Mouse (Mus musculus): ENCODE measurements at regions not wholly inside any gene's neighbourhood (a gene's known extent, or its start where the extent isn't known, plus 50 kb on each side); places are given as distances from the start of the nearest gene placed in this dataset.

DNA sequence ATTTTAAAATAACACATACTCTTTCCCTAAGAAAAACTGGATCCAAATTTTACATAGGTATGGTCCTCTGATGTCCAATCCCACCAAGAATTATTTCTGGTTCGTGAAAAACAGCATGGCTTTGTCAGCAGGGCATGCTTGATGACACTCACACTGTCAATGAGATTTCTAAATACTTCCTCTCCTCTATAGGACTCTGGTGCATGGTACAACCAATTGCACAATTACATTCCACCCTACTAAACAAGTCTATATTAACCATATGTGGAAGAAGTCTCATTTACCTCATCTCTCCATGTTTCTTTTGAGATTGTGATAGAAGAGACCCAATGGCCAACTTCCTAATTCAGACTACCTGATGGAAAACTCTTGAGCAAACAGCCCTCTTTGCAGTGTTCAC, 81.2 kb upstream of the Elmo1 start:
- no peaks in the 10 kb centered on the region for H3K4me1 ChIP-seq (ENCODE audit: control insufficient read depth in 2 of 2, insufficient read depth in 2 of 2, low read length in 2 of 2, poor library complexity in 1 of 2)
- in situ Hi-C loops (cut with MboI; ENCODE audit: low sequenced_read_pairs in 2 of 2, unreplicated experiment in 2 of 2), result no loop called here
- no peaks in the 10 kb centered on the region for H3K9me3 ChIP-seq (ENCODE audit: control insufficient read depth, insufficient read depth, low read depth, low read length)
- DNase-seq (ENCODE audit: low read depth, low spot score), result no peak
- no peak overlapping the region for H3K27ac ChIP-seq (ENCODE audit: insufficient read depth, low read depth, low read length, poor library complexity, severe bottlenecking)
- no peak overlapping the region for H3K9ac ChIP-seq (ENCODE audit: insufficient read depth, low read depth, low read length, poor library complexity, severe bottlenecking)
- H3K36me3 ChIP-seq (ENCODE audit: control insufficient read depth, insufficient read depth, low read length, poor library complexity, severe bottlenecking), result no peaks in the 10 kb centered on the region
- H3K4me3 ChIP-seq (ENCODE audit: insufficient read depth in 1 of 2, low read depth in 1 of 2, low read length in 2 of 2, poor library complexity in 1 of 2, severe bottlenecking in 1 of 2), result no peak overlapping the region
- TF ChIP-seq CHD2 (IDR thresholded peaks at IDR 0.05; ENCODE audit: low read depth, low read length), result no peak
- no peak for TF ChIP-seq MAFK (IDR thresholded peaks at IDR 0.05; ENCODE audit: insufficient read depth, low read depth, low read length)

DNA sequence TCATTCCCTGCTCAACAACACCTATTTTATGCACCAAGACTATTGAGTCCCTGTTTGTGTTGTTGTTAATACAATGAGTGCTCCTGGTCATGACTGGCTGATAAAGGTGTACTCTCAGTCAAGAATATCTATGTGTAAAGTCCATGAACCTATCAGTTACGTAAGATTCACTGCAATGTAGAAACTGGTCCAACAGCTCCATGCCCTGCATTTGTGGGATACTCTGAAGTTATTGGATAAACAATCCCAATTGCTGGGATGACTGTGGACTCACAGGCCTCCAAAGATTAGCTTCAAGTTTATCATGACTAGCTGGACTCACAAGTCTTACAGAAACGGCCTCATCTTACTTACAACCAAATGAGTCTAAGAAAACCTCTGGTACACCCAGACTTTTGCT, 82.8 kb upstream of the Elmo1 start:
- H3K27ac ChIP-seq (ENCODE audit: insufficient read depth, low read depth, low read length, poor library complexity, severe bottlenecking), result no peak overlapping the region
- H3K4me3 ChIP-seq (ENCODE audit: insufficient read depth in 1 of 2, low read depth in 1 of 2, low read length in 2 of 2, poor library complexity in 1 of 2, severe bottlenecking in 1 of 2), result no peak overlapping the region
- H3K9me3 ChIP-seq (ENCODE audit: control insufficient read depth, insufficient read depth, low read depth, low read length), result no peaks in the 10 kb centered on the region
- in situ Hi-C loops (cut with MboI; ENCODE audit: low sequenced_read_pairs in 2 of 2, unreplicated experiment in 2 of 2), result no loop called here
- H3K36me3 ChIP-seq (ENCODE audit: control insufficient read depth, insufficient read depth, low read length, poor library complexity, severe bottlenecking), result no peaks in the 10 kb centered on the region
- TF ChIP-seq CHD2 (IDR thresholded peaks at IDR 0.05; ENCODE audit: low read depth, low read length), result no peak
- TF ChIP-seq HCFC1 (IDR thresholded peaks at IDR 0.05; ENCODE audit: borderline replicate concordance, insufficient read depth, low read length), result no peak
- TF ChIP-seq MAFK (IDR thresholded peaks at IDR 0.05; ENCODE audit: insufficient read depth, low read depth, low read length), result no peak
- no peak for TF ChIP-seq ZNF384 (IDR thresholded peaks at IDR 0.05; ENCODE audit: low read depth, low read length)
- TF ChIP-seq ZC3H11A (IDR thresholded peaks at IDR 0.05; ENCODE audit: borderline replicate concordance, low read depth, low read length), result no peak
- DNase-seq (ENCODE audit: low read depth, low spot score), result no peak
- H3K9ac ChIP-seq (ENCODE audit: insufficient read depth, low read depth, low read length, poor library complexity, severe bottlenecking), result no peak overlapping the region
- H3K4me1 ChIP-seq (ENCODE audit: control insufficient read depth in 2 of 2, insufficient read depth in 2 of 2, low read length in 2 of 2, poor library complexity in 1 of 2), result no peaks in the 10 kb centered on the region

DNA sequence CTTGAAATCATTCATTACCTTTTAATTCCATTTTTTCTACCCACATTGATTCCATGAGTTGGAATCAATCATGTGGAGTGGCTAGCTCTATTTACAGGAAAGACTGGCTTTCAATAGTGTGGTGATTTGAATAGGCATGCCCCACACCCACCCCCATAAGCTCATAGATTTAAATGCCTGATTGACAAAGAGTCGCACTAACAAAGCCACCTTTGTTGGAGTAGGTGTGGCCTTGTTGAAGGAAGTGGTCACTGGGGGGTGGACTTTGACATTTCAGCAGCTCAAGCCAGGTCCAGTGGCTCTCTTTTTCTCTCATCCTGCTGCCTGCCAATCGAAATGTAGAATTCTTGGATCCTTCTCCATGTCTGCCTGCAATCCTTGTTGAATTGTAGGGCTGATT, 92.8 kb upstream of the Elmo1 start:
- TF ChIP-seq MAFK (IDR thresholded peaks at IDR 0.05; ENCODE audit: insufficient read depth, low read depth, low read length) (no peak), ZNF384 (IDR thresholded peaks at IDR 0.05; ENCODE audit: low read depth, low read length) (no peak), HCFC1 (IDR thresholded peaks at IDR 0.05; ENCODE audit: borderline replicate concordance, insufficient read depth, low read length) (no peak), ZC3H11A (IDR thresholded peaks at IDR 0.05; ENCODE audit: borderline replicate concordance, low read depth, low read length) (no peak)
- no peaks in the 10 kb centered on the region for H3K36me3 ChIP-seq (ENCODE audit: control insufficient read depth, insufficient read depth, low read length, poor library complexity, severe bottlenecking)
- H3K4me1 ChIP-seq (ENCODE audit: control insufficient read depth in 2 of 2, insufficient read depth in 2 of 2, low read length in 2 of 2, poor library complexity in 1 of 2), result no peaks in the 10 kb centered on the region
- no peak overlapping the region for H3K4me3 ChIP-seq (ENCODE audit: insufficient read depth in 1 of 2, low read depth in 1 of 2, low read length in 2 of 2, poor library complexity in 1 of 2, severe bottlenecking in 1 of 2)
- H3K9ac ChIP-seq (ENCODE audit: insufficient read depth, low read depth, low read length, poor library complexity, severe bottlenecking), result no peak overlapping the region
- in situ Hi-C loops (cut with MboI; ENCODE audit: low sequenced_read_pairs in 2 of 2, unreplicated experiment in 2 of 2), result no loop called here
- no peak overlapping the region for H3K27ac ChIP-seq (ENCODE audit: insufficient read depth, low read depth, low read length, poor library complexity, severe bottlenecking)
- DNase-seq (ENCODE audit: low read depth, low spot score), result no peak
- H3K9me3 ChIP-seq (ENCODE audit: control insufficient read depth, insufficient read depth, low read depth, low read length), result no peaks in the 10 kb centered on the region

DNA sequence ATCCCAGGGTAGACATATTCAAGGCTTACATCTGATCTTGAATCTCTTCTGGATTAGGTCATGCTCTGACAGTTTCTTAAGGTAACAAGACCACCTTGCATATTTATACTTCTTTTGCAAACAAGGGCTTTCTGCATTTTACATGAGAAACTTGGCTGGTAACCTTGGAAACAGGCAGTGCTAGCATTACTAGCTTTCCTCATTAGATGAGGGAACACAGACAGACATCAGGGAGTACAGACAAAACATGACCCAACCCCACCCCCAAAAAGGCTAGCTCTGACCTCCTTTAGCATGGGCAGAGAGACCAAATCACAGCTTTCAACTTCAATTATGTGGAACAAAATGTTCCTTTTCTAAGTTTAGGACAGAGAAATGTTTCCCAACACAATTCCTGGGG, 114.8 kb upstream of the Elmo1 start:
- Histone ChIP-seq H3K4me1 (ENCODE audit: control insufficient read depth in 2 of 2, insufficient read depth in 2 of 2, low read length in 2 of 2, poor library complexity in 1 of 2) (no peaks in the 10 kb centered on the region), H3K4me3 (ENCODE audit: insufficient read depth in 1 of 2, low read depth in 1 of 2, low read length in 2 of 2, poor library complexity in 1 of 2, severe bottlenecking in 1 of 2) (no peak overlapping the region), H3K36me3 (ENCODE audit: control insufficient read depth, insufficient read depth, low read length, poor library complexity, severe bottlenecking) (no peaks in the 10 kb centered on the region), H3K27ac (ENCODE audit: insufficient read depth, low read depth, low read length, poor library complexity, severe bottlenecking) (no peak overlapping the region), H3K9ac (ENCODE audit: insufficient read depth, low read depth, low read length, poor library complexity, severe bottlenecking) (no peak overlapping the region), H3K9me3 (ENCODE audit: control insufficient read depth, insufficient read depth, low read depth, low read length) (no peaks in the 10 kb centered on the region)
- DNase-seq (ENCODE audit: low read depth, low spot score), result no peak
- TF ChIP-seq ZNF384 (IDR thresholded peaks at IDR 0.05; ENCODE audit: low read depth, low read length), result no peak
- no peak for TF ChIP-seq CHD2 (IDR thresholded peaks at IDR 0.05; ENCODE audit: low read depth, low read length)
- in situ Hi-C loops (cut with MboI; ENCODE audit: low sequenced_read_pairs in 2 of 2, unreplicated experiment in 2 of 2), result no loop called here

DNA sequence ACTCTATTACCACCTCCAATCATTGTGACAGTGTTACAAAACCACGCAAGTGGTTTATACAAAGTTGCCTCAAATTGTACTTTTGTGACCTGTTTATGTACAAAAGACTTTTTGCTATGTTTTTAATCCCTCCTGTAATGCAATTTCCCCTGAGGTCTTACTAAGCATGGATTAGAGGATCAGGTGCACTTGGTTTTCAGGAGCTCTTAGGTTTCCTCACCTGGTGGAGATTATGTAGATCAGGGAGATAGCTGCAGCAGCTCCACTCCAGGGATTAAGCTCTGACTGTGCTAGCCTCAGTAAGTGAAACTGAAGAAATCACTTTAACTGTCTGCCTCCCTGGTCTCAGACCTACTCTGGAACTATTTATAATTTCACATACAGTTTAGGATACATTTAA, 123.8 kb upstream of the Elmo1 start:
- H3K9me3 ChIP-seq (ENCODE audit: control insufficient read depth, insufficient read depth, low read depth, low read length), result no peaks in the 10 kb centered on the region
- in situ Hi-C loops (cut with MboI; ENCODE audit: low sequenced_read_pairs in 2 of 2, unreplicated experiment in 2 of 2), result no loop called here

More for the DNA sequence above, 123.8 kb upstream of the Elmo1 start:
- TF ChIP-seq CHD2 (IDR thresholded peaks at IDR 0.05; ENCODE audit: low read depth, low read length), result no peak
- no peak for TF ChIP-seq ZC3H11A (IDR thresholded peaks at IDR 0.05; ENCODE audit: borderline replicate concordance, low read depth, low read length)
- TF ChIP-seq HCFC1 (IDR thresholded peaks at IDR 0.05; ENCODE audit: borderline replicate concordance, insufficient read depth, low read length), result no peak
- no peak for TF ChIP-seq MAFK (IDR thresholded peaks at IDR 0.05; ENCODE audit: insufficient read depth, low read depth, low read length)
- no peak for TF ChIP-seq ZNF384 (IDR thresholded peaks at IDR 0.05; ENCODE audit: low read depth, low read length)
- Histone ChIP-seq H3K27ac (ENCODE audit: insufficient read depth, low read depth, low read length, poor library complexity, severe bottlenecking) (no peak overlapping the region), H3K4me3 (ENCODE audit: insufficient read depth in 1 of 2, low read depth in 1 of 2, low read length in 2 of 2, poor library complexity in 1 of 2, severe bottlenecking in 1 of 2) (no peak overlapping the region), H3K9ac (ENCODE audit: insufficient read depth, low read depth, low read length, poor library complexity, severe bottlenecking) (no peak overlapping the region), H3K4me1 (ENCODE audit: control insufficient read depth in 2 of 2, insufficient read depth in 2 of 2, low read length in 2 of 2, poor library complexity in 1 of 2) (peaks cover 0 to 1% of the 10 kb centered on the region in 2 experiments; a peak in 2 of 4 replicates), H3K36me3 (ENCODE audit: control insufficient read depth, insufficient read depth, low read length, poor library complexity, severe bottlenecking) (no peaks in the 10 kb centered on the region)
- no peak for DNase-seq (ENCODE audit: low read depth, low spot score)
